ENCODE assay signal across 12 mouse cellular contexts in the genomic region with DNA sequence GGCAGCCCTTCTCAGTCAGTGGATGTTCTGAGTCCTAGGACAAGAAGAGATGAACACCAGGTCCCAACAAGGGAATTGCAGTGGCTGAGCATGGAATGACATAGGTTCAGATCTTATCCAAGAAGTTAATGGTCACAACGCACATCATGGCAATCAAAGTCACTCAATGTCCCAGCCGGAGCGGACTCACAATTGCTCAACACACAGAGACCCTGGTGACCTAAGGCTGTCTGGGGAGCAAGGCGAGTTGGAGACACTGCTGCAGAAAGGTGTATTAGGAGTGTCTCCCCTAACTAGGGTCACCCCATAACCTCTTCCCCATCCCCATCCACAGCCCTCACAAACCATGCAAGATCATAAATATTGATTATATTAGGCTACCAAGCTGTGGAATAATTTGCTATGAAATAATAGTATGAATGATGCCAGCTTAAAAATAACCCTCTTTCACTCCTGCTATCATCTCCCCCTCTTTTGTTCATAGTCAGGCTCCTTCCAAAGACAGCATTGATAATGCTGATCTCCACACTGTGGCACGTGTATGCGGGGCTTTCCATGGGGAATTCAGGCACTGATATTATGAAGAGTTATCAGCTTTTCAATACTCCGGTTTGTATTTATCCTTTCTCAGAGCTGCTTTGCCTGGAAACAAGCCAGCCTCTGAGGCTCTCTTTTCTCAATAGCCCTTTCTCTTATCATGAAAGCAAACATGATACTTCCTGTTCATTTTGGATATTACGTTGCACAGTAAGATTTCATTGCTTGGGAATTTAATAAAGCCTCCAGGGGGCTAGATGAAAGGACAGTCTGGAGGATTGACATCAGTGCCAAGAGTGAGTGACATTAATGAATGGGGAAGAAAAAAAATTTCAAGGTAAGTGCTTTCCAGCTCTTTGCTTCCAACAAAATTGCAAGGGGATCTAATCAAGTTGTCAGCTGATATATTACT. TPM values are rescaled to one million over a fixed set of nuclear protein-coding genes. Genes with fewer than 3 reads are reported as not detected.
DNase-seq lines count a peak whose midpoint lies in the region; ATAC-seq lines count a peak whose summit lies in the region.
"Had no signal": no experiment of that assay in that cellular context is flagged by ENCODE, and none has a peak within 500 bp of the region (broad histone marks: within the 10 kb centered on the region; RNA-seq: fewer than 3 reads in every experiment).

No protein-coding gene starts in this region.

- no peaks in the 10 kb centered on the region for H3K27me3 ChIP-seq in heart, embryonic 15.5 days
- H3K27me3 ChIP-seq in forebrain, embryonic 15.5 days = no peaks in the 10 kb centered on the region
- H3K27me3 ChIP-seq in midbrain, embryonic 16.5 days (ENCODE audit: control insufficient read depth, insufficient read depth, low read depth, low read length) = no peaks in the 10 kb centered on the region

- intact Hi-C loops in heart, postnatal 10 days (cut with DNase I) = no loop called here

- DNase-seq in heart, postnatal 10 days = no peak
- peak; percentile 13 for DNase-seq in lung, postnatal 36 days
- DNase-seq in lung, postnatal 25 days (ENCODE audit: low spot score) = no peak
- no peak for DNase-seq in right cerebral cortex, postnatal 14 days
- DNase-seq: adrenal gland, postnatal 25 days; cerebellum, postnatal 10 days; gastrocnemius, postnatal 10 days had no signal

- no peak overlapping the region for H3K4me2 ChIP-seq in heart, embryonic 15.5 days
- no peak overlapping the region for H3K4me2 ChIP-seq in forebrain, embryonic 15.5 days (replicated peaks)
- H3K4me2 ChIP-seq in midbrain, embryonic 16.5 days (ENCODE audit: low read length) = no peak overlapping the region

- no peak overlapping the region for H3K9ac ChIP-seq in heart, embryonic 15.5 days
- H3K9ac ChIP-seq in forebrain, embryonic 15.5 days (replicated peaks) = no peak overlapping the region
- H3K9ac ChIP-seq in midbrain, embryonic 16.5 days (ENCODE audit: low read depth, low read length) = no peak overlapping the region

- peaks cover 44% of the 10 kb centered on the region for H3K4me1 ChIP-seq in heart, embryonic 15.5 days (replicated peaks)
- H3K4me1 ChIP-seq in forebrain, embryonic 15.5 days = peaks cover 7% of the 10 kb centered on the region
- peaks cover 6% of the 10 kb centered on the region; the same call in 1 of the 2 replicates for H3K4me1 ChIP-seq in midbrain, embryonic 16.5 days (ENCODE audit: control insufficient read depth, insufficient read depth, low read length)

- peaks cover 3% of the 10 kb centered on the region; the same call in 1 of the 2 replicates for H3K36me3 ChIP-seq in heart, embryonic 15.5 days
- H3K36me3 ChIP-seq in forebrain, embryonic 15.5 days = no peaks in the 10 kb centered on the region
- H3K36me3 ChIP-seq in midbrain, embryonic 16.5 days (ENCODE audit: control insufficient read depth, insufficient read depth, low read length) = no peaks in the 10 kb centered on the region

- no peak; the same call in 1 of the 2 replicates for ATAC-seq in heart, embryonic 15.5 days (replicated peaks; ENCODE audit: insufficient number of reproducible peaks, insufficient read depth, low FRiP score, low read depth)
- ATAC-seq in forebrain, embryonic 15.5 days (replicated peaks) = no peak; the same call in 1 of the 2 replicates
- ATAC-seq in midbrain, embryonic 16.5 days = peak; percentile 45; the same call in 1 of the 2 replicates

- H3K4me3 ChIP-seq in heart, embryonic 15.5 days = no peak overlapping the region
- H3K4me3 ChIP-seq in forebrain, embryonic 15.5 days = no peak overlapping the region
- H3K4me3 ChIP-seq in midbrain, embryonic 16.5 days (ENCODE audit: low read depth, low read length) = no peak overlapping the region

- WGBS in heart, embryonic 15.5 days = 43% methylated on average over 8 of the region's 8 CpGs
- 53% methylated on average over 8 of the region's 8 CpGs for WGBS in forebrain, embryonic 15.5 days
- 51% methylated on average over 8 of the region's 8 CpGs for WGBS in midbrain, embryonic 16.5 days

- H3K27ac ChIP-seq in heart, embryonic 15.5 days = 0 out of 2 replicates have a peak overlapping the region, but pooled peaks have one; percentile 9
- H3K27ac ChIP-seq in forebrain, embryonic 15.5 days (replicated peaks) = peak overlapping the region; percentile 64
- no peak overlapping the region for H3K27ac ChIP-seq in midbrain, embryonic 16.5 days (ENCODE audit: low read length)
- H3K27ac ChIP-seq: macrophage had no signal

- H3K9me3 ChIP-seq in heart, embryonic 15.5 days (replicated peaks) = no peaks in the 10 kb centered on the region
- H3K9me3 ChIP-seq in forebrain, embryonic 15.5 days = no peaks in the 10 kb centered on the region
- H3K9me3 ChIP-seq in midbrain, embryonic 16.5 days (replicated peaks; ENCODE audit: control insufficient read depth, low read length, poor library complexity, severe bottlenecking) = no peaks in the 10 kb centered on the region

RNA-seq across cellular contexts. Expression of a gene that starts 6.4 kb away (rescaled TPM):
- polyA plus RNA-seq in heart, embryonic 15.5 days (2015; fragmentation: Nextera tagmentation; extraction: Ambion mirVana) = 66.9 and 70.2 TPM in 2 replicates
- 100 to 1,000 TPM; 214 to 226 TPM for total RNA-seq in heart, postnatal 10 days (2021)
- polyA plus RNA-seq in forebrain, embryonic 15.5 days (2015; fragmentation: Nextera tagmentation; extraction: Ambion mirVana) = 0.31 and 0.34 TPM in 2 replicates
- 0.19 and 0.25 TPM in 2 replicates for polyA plus RNA-seq in midbrain, embryonic 16.5 days (2015; fragmentation: Nextera tagmentation; extraction: Ambion mirVana)
- polyA plus RNA-seq: kidney, embryonic 14.5 days had no signal

RNA-seq across cellular contexts. Expression of a gene that starts 10.7 kb away (rescaled TPM):
- 4.6 and 4.9 TPM in 2 replicates for polyA plus RNA-seq in heart, embryonic 15.5 days (2015; fragmentation: Nextera tagmentation; extraction: Ambion mirVana)
- 1 to 10 TPM; 8.1 to 9.2 TPM for total RNA-seq in heart, postnatal 10 days (2021)
- polyA plus RNA-seq in forebrain, embryonic 15.5 days (2015; fragmentation: Nextera tagmentation; extraction: Ambion mirVana) = 5.7 and 7.6 TPM in 2 replicates
- 4.3 TPM in 2 replicates for polyA plus RNA-seq in midbrain, embryonic 16.5 days (2015; fragmentation: Nextera tagmentation; extraction: Ambion mirVana)

Comparison
In these comparisons a context has a peak if more than half of its experiments do, and no peak if none do; other contexts are left out.
1. RNA of a gene that starts 6.4 kb away (polyA plus RNA-seq): 66.9 to 70.2 TPM in heart, embryonic 15.5 days; 0.31 to 0.34 TPM in forebrain, embryonic 15.5 days and 0.19 to 0.25 TPM in midbrain, embryonic 16.5 days; every median in the first group is over 10 times any median in the second.